Mouse (Mus musculus) kidney, postnatal 0 days (tissue): ENCODE measurements around the gene Timm8a2. TPM values are rescaled to one million over a fixed set of nuclear protein-coding genes. Genes with fewer than 3 reads are reported as not detected.
A peak's percentile ranks its signal among the peaks of the same experiment; 100 is the strongest.

ENCODE experiments used
- ATAC-seq: fragments of 200-750 bp; cut with Nextera tagmentation; replicated peaks from 2 replicates; pipeline ENCODE4 v1.8.0; 2017; ENCODE audit warnings: low read depth, moderate number of reproducible peaks, moderate TSS enrichment, moderate library complexity; ENCODE audit not compliant: low FRiP score
- DNase-seq: peaks from one replicate; pipeline ENCODE4 v3.0.0-alpha.2; 2016; ENCODE audit warnings: low spot score
- H3K27ac ChIP-seq: fragments of 300-500 bp; sonication (generic); 2 replicates; pipeline ENCODE4 v1.5.1; 2014; ENCODE audit warnings: mild to moderate bottlenecking
- H3K27me3 ChIP-seq: fragments of 300-500 bp; sonication (generic); 2 replicates; pipeline ENCODE4 v1.6.1; 2014; ENCODE audit warnings: low read length, mixed read lengths; ENCODE audit not compliant: insufficient read depth
- H3K36me3 ChIP-seq: fragments of 300-500 bp; sonication (generic); 2 replicates; pipeline ENCODE4 v1.6.1; 2014; ENCODE audit warnings: low read length, mixed read lengths; ENCODE audit not compliant: insufficient read depth
- H3K4me1 ChIP-seq: fragments of 300-500 bp; sonication (generic); replicated peaks from 2 replicates; pipeline ENCODE4 v1.6.1; 2014; ENCODE audit warnings: antibody characterized with exemption, low read length, mixed read lengths; ENCODE audit not compliant: insufficient read depth
- H3K4me2 ChIP-seq: fragments of 300-500 bp; sonication (generic); 2 replicates; pipeline ENCODE4 v1.6.1; 2014; ENCODE audit warnings: mild to moderate bottlenecking, low read length, moderate library complexity, mixed read lengths
- H3K4me3 ChIP-seq: fragments of 300-500 bp; sonication (generic); replicated peaks from 2 replicates; pipeline ENCODE4 v1.5.1; 2014; ENCODE audit warnings: low read depth, low read length
- H3K9ac ChIP-seq: fragments of 300-500 bp; sonication (generic); 2 replicates; pipeline ENCODE4 v1.6.1; 2014; ENCODE audit warnings: low read depth, low read length
- H3K9me3 ChIP-seq: fragments of 300-500 bp; sonication (generic); replicated peaks from 2 replicates; pipeline ENCODE4 v1.6.1; 2016; ENCODE audit warnings: low read length, inconsistent platforms, mixed read lengths
- CTCF ChIP-seq: IDR thresholded peaks from 2 replicates; pipeline ENCODE4 v1.5.1; 2016; ENCODE audit warnings: antibody characterized with exemption, low read depth, mild to moderate bottlenecking, moderate library complexity
- WGBS: fragments of 180-500 bp; shearing (Covaris S2); extraction: QIAGEN DNeasy Blood & Tissue Kit; methylation state at CpG from one replicate; pipeline ENCODE4 v1.1.7; 2014; 5-methylcytosine and 5-hydroxymethylcytosine counted together
- polyA plus RNA-seq: library from polyadenylated mRNA; unstranded; fragments of >200 nt; fragmentation: Nextera tagmentation; extraction: Ambion mirVana; gene quantifications from 2 replicates; pipeline ENCODE4 v1.2.1, GENCODE M21; 2015

Gene Timm8a2
- polyA plus RNA-seq, 1 experiment from 2014 or later, result not detected

GRCm38 (mm10) chr14:122013417-122013951, 21.0 kb upstream of the Timm8a2 start:
- H3K9ac ChIP-seq, result no peak overlapping the region
- DNase-seq, result peak; percentile 78
- 38% methylated on average over 14 of the region's 14 CpGs for WGBS
- no peak for TF ChIP-seq CTCF
- ATAC-seq, result peak; percentile 82
- no peaks in the 10 kb centered on the region for H3K9me3 ChIP-seq
- H3K4me1 ChIP-seq, result 0 out of 2 replicates have a peak, but pooled peaks cover 2% of the 10 kb centered on the region
- 0 out of 2 replicates have a peak, but pooled peaks cover 3% of the 10 kb centered on the region for H3K36me3 ChIP-seq
- H3K27ac ChIP-seq, result 0 out of 2 replicates have a peak overlapping the region, but pooled peaks have one; percentile 5
- H3K4me2 ChIP-seq, result no peak overlapping the region
- H3K4me3 ChIP-seq, result no peak overlapping the region
- H3K27me3 ChIP-seq, result no peaks in the 10 kb centered on the region

- no peaks in the 10 kb centered on the region for H3K9me3 ChIP-seq
- H3K9ac ChIP-seq, result no peak overlapping the region
- H3K36me3 ChIP-seq, result 0 out of 2 replicates have a peak, but pooled peaks cover 4% of the 10 kb centered on the region
- WGBS, result 61% methylated on average over 2 of the region's 2 CpGs
- H3K4me1 ChIP-seq, result 0 out of 2 replicates have a peak, but pooled peaks cover 2% of the 10 kb centered on the region
- no peak for TF ChIP-seq CTCF
- no peak overlapping the region for H3K4me3 ChIP-seq
- no peak overlapping the region for H3K4me2 ChIP-seq
- no peak overlapping the region for H3K27ac ChIP-seq
- ATAC-seq, result no peak
- DNase-seq, result no peak
- H3K27me3 ChIP-seq, result no peaks in the 10 kb centered on the region
Measured at GRCm38 (mm10) chr14:122017958-122018357, 16.5 kb upstream of the Timm8a2 start.

- Histone ChIP-seq H3K36me3 (0 out of 2 replicates have a peak, but pooled peaks cover 4% of the 10 kb centered on the region), H3K4me1 (no peaks in the 10 kb centered on the region), H3K4me3 (no peak overlapping the region), H3K9me3 (no peaks in the 10 kb centered on the region), H3K27me3 (no peaks in the 10 kb centered on the region), H3K9ac (no peak overlapping the region), H3K4me2 (no peak overlapping the region), H3K27ac (no peak overlapping the region)
- ATAC-seq, result no peak
- no peak for DNase-seq
- WGBS, result 75% methylated on average over 2 of the region's 2 CpGs
- TF ChIP-seq CTCF, result no peak
Measured at GRCm38 (mm10) chr14:122019389-122019788, 15.1 kb upstream of the Timm8a2 start.

- H3K9ac ChIP-seq, result no peak overlapping the region
- no peak for ATAC-seq
- no peak for TF ChIP-seq CTCF
- no peaks in the 10 kb centered on the region for H3K27me3 ChIP-seq
- WGBS, result 92% methylated on average over 6 of the region's 6 CpGs
- H3K4me3 ChIP-seq, result no peak overlapping the region
- H3K4me2 ChIP-seq, result no peak overlapping the region
- no peak overlapping the region for H3K27ac ChIP-seq
- no peaks in the 10 kb centered on the region for H3K9me3 ChIP-seq
- 0 out of 2 replicates have a peak, but pooled peaks cover 4% of the 10 kb centered on the region for H3K36me3 ChIP-seq
- H3K4me1 ChIP-seq, result no peaks in the 10 kb centered on the region
- no peak for DNase-seq
Measured at GRCm38 (mm10) chr14:122020567-122020966, 13.9 kb upstream of the Timm8a2 start.

- Histone ChIP-seq H3K36me3 (0 out of 2 replicates have a peak, but pooled peaks cover 4% of the 10 kb centered on the region), H3K27me3 (no peaks in the 10 kb centered on the region), H3K27ac (no peak overlapping the region), H3K4me1 (no peaks in the 10 kb centered on the region), H3K4me2 (no peak overlapping the region), H3K9me3 (no peaks in the 10 kb centered on the region), H3K9ac (no peak overlapping the region), H3K4me3 (no peak overlapping the region)
- ATAC-seq (no peak), DNase-seq (no peak)
- no peak for TF ChIP-seq CTCF
- WGBS, result 57% methylated on average over 1 of the region's 1 CpGs
Measured at GRCm38 (mm10) chr14:122023054-122023453, 11.4 kb upstream of the Timm8a2 start.

GRCm38 (mm10) chr14:122023928-122024327, 10.5 kb upstream of the Timm8a2 start:
- H3K4me1 ChIP-seq, result no peaks in the 10 kb centered on the region
- H3K27me3 ChIP-seq, result no peaks in the 10 kb centered on the region
- ATAC-seq, result no peak
- no peak for DNase-seq
- no peaks in the 10 kb centered on the region for H3K9me3 ChIP-seq
- H3K4me3 ChIP-seq, result no peak overlapping the region
- no peak overlapping the region for H3K9ac ChIP-seq
- H3K4me2 ChIP-seq, result no peak overlapping the region
- H3K36me3 ChIP-seq, result 0 out of 2 replicates have a peak, but pooled peaks cover 4% of the 10 kb centered on the region
- no peak overlapping the region for H3K27ac ChIP-seq
- TF ChIP-seq CTCF, result no peak
